Mouse (Mus musculus) MN1 (cell line): ENCODE measurements around the gene Gnmt.

Source experiments
- DNase-seq: peaks from one replicate; pipeline ENCODE4 v3.0.0-alpha.2; 2016; ENCODE audit warnings: low spot score

Gnmt gene

DNA sequence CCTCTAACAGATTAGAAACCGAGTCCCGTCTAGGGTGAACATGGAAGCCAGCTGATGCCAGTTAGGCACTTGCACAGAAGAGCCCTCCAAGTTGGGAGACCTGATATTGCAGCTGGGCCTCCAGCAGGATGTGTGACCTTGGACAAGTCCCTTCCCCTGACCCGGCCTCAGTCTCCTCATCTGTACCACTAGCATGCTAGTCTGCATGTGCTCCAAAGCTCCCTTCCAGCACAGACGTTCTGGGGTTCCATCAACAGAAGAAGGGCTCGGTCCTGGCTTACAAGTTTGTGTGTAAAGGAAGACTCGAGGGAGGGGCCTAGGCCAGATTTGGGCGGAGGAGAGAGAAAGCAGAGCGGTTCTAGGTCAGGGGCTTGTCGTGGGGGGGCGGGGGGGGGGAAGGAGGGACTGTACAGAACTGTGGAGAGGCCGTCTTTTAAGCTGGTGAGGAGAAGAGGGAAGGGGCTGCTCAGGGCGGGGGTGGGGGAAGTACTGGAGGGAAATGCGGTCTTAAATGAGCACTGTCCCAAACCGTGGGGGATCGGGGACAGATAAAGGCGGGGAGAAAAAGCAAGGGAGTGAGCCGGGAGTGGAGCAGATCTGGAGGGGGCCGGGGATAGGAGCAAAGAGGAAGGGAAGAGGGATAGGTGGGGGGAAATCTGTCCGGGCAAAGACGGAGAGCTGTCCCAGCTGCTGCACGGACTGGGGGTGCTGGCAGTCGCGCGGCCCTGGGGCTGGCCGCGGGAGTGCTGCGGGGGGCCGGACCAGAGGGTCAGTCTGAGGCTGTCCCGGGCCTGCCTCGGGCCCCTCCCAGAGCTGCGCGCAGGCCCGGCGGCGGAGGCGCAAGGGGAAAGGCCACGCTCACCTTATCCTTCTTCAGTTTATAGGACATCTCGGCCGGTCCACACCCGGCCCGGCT lies 24.7 kb downstream of the Gnmt start:
- peak; percentile 32 for DNase-seq

DNA sequence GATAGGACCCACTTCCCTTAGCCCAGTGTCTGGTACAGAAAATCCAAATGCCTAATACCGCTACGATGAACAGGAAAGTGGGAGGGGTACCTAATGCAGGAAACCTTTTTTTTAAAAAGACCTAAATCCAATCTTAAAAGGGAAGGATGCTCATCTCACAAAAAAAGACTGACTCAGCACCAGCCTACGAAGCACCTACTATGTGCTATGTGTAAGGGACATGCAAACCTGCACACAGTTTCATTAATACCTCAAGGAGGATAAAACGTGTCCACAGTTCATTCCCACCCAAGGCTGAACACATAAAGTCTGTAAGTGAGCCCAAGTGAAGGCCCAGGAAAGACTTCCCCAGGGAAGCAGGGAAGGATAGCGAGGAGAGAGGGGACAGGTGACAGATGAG lies 26.5 kb downstream of the Gnmt start:
- no peak for DNase-seq

DNA sequence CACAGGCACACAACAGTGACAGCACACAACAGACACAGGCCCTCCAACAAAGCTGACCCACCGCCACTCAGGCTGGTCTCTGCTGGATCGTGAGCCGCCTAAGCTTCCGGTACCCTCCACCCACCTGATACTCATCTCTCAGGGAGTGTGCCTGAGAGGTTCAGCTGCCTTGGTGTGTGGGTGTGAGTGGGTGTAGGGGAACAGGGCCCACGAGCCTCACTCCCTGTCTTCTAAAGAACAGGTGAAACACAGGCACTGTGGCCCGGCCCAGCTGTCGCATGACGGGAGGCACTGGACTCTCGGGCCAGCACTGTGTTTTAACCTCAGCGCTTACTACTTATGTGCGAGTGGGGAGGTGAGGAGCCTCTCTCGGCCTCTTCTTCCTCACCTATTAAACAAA lies 26.9 kb downstream of the Gnmt start:
- DNase-seq, result no peak

DNA sequence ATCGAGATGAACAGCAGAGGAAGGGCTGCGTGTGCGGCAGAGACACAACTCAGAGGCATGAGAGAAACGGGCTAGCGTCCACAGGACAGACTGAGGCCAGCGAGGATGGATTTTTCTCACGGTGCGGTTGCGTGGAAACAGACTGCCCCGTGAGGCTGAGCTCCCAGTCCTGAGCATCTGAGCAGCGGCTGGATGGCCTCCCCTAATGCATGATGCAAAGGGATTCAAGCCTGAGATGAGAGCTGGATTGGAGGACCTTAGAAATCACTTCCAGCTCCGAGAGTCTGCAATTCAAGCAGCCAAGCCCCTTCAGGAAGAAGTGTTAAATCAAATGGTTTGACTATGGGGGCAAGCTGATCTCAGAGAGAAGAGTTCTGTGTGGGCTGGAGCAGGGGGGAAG lies 27.5 kb downstream of the Gnmt start:
- DNase-seq, result no peak

DNA sequence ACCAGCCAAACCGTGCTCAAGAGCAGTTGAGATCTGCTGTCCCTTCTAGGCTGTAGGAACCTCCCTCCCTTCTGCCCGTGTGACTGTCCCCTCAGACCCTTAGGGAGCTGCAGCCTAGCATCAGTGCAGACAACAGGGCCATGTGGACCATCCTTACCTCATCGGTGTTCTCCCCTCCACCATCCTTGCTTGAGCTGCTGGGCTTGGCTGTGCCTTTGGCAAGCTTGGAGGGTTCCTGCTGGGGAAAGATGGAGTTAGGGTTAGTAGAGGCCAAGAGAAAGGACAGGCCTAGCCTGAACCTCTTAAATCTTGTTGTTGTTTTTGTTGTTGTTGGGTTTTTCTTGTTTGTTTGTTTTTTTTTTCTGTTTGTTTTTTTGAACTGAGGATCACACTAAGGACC lies 29.1 kb downstream of the Gnmt start:
- DNase-seq, result no peak

DNA sequence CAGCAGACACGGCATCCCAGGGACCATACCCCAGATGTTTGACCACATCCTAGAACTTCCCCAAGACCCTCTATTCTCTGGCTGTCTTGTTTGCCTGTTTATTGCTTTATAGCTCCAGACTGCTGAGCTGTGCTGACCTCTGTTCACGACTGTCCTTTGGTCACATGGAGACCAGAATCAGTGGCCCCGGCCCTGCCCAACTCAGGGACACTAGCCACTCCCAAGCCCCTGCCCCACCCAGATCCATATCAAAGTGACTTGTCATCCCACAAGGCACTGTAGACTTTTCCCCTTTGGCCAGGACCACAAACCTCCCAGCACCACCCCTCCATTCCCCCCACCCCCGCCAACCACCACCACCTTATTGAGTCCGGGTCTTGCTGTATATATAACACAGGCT lies 29.7 kb downstream of the Gnmt start:
- no peak for DNase-seq

DNA sequence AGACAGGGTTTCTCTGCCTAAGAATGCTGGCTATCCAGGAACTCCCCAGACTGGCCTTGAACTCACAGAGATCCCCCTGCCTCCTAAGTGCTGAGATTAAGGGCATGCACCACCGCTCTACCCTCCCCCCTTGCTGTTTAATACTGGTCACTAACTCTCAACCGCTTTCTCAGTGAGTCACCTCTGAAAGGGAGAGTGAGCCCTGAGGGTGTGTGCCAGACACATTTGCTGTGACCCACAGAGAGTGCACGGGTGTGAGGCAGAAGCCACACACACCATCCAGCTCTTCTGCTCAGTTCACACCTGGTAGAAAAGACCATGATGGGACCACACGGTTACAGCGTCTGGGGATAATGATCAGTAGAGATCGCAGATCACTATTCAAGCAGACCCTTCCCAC lies 30.5 kb downstream of the Gnmt start:
- DNase-seq, result no peak

DNA sequence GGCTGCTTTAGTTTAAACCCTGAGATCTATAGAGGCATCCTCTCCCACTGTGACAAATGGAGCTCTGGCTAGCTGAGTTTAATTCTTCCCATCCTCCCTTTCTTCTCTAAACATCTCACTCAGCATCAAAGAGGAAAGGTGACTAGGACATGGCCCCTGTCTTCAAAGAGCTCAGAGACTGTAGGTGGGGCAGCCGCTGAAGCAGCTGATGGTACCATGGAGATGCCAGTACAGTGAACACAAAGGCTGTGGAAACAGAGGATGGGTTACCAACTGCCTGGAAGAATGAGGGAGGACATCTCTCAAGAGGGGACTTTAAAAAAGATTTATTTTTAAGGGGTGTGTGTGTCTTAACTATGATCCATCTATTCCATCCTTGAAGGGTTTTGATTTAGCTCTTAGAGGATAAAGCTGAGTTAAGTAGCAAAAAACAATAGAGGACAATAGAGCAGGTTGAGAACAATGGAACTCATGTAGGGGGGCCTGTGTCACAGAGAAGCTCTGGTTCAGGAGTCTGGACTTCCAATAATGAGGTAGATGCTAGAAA lies 34.4 kb downstream of the Gnmt start:
- DNase-seq, result no peak

DNA sequence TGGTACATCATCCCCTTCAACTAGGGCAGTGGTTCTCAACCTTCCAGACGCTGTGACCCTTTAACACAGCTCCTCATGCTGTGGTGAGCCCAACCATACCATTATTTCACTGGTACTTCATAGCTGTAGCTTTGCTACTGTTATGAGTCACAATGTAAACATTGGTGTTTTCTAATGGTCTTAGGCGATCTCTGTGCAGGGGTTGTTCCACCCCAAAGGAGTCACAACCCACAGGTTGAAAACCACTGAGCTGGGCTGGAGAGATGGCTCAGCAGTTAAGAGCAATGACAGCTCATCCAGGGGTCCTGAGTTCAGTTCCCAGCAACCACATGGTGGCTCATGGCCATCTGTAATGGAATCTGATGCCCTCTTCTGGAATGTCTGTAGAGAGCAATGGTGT lies 37.6 kb downstream of the Gnmt start:
- DNase-seq, result no peak

DNA sequence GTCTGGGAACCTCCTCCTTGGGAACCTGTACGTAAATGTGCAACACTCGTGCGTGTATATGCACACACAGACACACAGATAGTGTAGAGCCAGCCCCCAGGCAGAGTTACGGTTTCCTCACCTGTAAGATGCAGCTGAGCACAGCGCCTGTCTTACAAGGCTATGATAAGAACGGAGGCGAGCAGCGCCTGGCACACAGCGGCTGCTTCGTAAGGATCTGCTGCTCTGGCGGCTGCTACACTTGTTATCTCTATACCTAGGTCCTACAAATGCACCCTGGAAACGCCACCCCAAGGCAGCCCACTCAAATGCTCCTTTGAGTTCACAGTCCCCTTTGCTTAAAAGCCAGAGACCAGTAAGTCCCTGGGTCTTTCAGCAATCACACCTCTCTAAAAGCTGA lies 38.3 kb downstream of the Gnmt start:
- no peak for DNase-seq

DNA sequence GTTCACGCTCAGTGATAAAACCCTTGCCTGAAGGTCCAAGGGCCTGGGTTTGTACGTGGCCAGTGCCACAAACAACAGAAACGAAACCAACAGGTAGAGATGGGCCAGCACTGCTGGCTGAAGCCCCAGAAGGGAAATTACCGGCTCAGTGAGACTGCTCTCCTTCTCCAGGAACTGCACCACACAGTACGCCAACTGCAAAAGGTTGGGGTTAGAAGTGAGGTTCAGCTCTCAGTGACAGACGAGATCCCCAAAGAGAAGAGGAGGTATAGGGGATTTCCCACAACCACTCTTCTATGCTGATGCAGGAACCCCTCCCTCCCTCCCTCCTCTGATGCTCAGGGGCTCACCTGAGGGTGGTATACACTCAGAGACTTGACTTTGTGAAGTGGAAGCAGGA lies 43.1 kb downstream of the Gnmt start:
- DNase-seq, result no peak

DNA sequence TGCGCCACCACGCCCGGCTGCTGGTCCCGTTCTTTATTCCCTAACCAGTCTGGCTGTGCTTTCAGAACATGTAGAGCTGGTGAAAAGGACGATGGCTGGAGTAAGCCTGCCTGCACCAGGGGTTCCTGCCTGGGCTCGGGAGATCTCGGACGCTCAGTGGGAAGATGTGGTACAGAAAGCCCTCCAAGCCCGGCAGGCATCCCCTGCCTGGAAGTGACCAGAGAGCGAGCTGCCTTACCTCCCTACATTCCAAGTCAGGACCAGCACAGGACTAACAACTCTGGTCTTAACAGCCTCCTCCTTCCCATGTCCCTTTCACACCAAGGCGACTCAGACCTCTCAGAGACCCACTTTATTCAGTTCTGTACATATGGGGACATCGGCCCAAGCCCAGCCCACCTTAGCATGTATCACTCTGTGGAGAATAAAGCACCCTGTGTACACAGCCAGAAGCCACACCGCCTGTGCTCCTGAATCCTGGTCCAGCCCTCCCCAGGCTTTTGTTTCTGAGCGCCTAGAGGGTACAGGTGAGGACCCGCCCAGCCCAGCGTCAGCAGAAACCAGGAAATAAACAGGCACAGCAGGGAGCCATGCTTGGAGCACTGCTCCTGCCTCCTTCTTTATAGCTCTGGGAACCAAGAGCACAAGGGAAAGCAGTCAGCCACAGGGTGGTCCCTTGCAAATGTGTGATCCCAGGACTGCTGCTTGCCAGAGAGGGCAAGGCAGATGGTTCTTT lies 46.1 kb downstream of the Gnmt start:
- DNase-seq, result no peak

DNA sequence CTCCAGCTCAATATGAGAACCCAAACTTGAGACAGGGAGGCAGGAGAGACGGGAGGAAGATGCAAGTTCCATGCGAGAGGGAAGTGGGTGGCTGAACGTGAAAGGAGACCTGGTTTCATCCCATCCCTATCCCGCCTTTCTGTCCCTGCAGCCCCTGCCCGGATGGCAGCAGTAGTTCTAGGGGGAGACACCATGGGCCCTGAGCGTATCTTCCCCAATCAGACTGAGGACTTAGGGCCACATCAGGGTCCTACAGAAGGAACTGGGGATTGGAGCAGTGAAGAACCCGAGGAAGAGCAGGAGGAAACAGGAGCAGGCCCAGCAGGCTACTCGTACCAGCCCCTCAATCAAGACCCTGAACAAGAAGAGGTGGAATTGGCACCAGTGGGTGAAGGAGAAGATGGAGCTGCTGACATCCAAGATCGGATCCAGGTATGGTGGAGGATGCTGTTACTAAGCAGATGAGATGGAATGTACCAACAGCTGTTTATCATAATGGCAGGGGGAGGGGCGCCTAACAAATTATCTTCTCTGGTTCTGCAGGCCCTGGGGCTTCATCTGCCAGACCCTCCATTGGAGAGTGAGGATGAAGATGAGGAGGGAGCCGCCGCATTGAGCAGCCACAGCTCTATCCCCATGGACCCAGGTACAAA lies 47.4 kb downstream of the Gnmt start:
- DNase-seq, result no peak

DNA sequence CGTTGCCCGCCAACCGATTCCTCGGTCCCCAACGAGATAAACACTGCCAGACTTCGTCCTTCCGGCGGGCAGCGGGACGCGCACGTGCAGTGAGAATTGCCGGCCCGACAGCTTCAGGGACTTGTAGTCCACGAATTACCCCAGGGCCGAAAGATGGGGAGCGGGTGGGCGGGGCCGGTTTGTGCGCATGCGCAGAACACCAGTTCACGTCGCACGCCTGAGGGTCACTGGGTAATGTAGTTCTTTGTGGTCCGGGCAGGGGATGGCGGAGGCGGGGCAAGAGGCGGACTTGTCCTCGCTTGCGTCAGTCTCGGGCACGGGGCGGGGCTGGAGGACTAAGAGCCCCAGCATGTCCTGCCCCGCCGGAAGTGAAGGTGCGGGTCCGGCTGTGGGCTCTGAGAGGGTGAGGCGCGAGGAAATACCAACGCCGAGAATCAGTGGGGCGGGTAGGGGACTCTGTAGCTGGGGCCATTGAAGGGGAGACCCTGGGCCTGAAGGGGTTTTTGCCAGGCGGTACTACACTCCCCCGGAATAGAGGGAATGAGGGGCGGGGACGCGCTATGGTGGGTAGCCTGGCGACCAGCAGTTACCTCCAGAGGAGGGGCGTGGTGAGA lies 48.1 kb downstream of the Gnmt start, which contains the start of gene Klhdc3:
TSS of gene Klhdc3 (minus strand) at position 155 of the 614 bp plus-strand sequence.
- peak; percentile 99 for DNase-seq

DNA sequence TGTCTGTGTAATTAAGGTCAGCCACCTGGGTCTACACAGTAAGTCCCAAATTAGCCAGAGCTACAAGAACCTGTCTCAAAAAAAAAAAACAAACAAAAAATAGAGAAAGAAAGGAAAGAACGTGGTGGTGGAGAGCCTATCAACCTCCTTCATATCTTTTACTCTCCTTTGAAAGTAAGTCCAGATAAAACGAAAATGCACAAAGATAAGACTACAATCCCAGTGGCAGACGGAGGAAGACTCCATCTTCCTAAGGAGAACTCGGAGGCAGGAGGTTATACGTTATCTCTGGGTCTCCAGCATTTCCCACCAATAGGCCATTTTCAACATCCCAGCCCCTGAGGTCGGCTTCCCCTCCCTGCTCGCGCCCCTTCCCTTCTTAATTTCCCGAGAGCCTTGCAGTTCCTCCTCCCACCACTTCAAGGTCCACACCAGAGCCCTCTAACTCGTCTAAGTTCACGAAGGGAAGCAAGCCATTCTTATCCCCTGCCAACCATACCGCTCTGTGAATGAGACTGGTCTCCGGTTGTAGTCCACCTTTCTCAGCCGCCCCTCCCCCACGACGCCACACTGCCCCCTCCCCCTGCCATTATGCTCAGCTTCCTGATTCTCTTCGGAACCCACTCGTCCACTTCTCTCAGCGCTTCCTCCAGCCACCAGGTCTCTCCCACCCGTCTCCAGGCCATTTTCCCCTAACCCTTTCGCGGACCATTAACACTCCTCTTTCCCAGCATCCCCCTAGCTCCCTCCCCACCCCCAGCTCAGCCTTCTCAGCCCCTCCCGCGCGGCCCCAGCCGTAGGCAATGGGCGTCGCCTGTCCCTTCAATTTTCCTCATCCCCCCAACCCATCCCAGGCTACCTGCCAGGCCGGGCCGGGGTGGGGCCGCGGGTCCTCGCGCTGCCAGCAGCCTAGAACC lies 48.9 kb downstream of the Gnmt start:
- peak; percentile 75 for DNase-seq

DNA sequence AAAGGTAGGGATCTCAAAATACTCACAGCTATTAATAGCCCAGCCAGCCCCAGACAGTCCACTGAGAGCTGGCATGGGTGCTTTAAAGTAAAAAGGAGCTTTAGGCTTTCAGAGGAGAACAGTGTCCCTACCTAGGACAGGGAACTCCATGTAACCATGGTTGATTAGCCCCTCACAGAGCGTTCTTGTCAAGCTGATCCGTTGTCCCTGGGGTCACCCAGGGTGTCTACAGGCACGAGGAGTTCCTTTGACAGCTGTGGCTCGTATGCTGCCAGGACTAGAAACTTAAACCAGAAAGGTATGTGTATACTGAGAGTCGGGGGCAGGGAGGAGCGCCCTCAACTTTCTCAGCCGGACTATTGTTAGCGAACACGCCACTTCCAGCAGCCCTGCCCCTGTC lies 50.1 kb downstream of the Gnmt start:
- no peak for DNase-seq

DNA sequence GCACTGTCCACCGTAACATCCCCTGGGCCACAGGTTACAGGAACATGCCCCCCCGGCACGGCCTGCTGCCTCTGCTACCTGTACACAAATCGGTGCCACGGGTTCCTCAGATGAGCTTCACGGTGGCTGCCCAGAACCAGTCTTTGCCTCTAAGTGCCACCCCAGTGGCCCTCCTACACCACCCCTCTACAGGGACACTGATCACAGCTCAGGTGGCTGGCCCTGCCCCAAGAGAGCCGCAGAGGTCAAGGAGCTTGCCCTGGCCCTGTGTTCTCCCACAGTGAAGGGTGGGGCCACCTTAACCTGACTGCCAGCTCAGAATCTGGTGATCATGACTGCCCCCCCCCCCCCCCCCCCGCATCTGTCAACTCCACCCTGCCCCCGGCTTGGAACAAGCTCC lies 50.6 kb downstream of the Gnmt start, which contains the start of gene Mea1:
TSS of gene Mea1 (plus strand) at position 378 of the 400 bp plus-strand sequence.
- DNase-seq, result no peak
